Mouse (Mus musculus) stomach, postnatal 0 days (tissue): ENCODE measurements around the gene Rraga. TPM values are rescaled to one million over a fixed set of nuclear protein-coding genes. Genes with fewer than 3 reads are reported as not detected.
A peak's percentile ranks its signal among the peaks of the same experiment; 100 is the strongest.

ENCODE experiments used
- ATAC-seq: fragments of 200-750 bp; cut with Nextera tagmentation; 2 replicates; pipeline ENCODE4 v1.8.0; 2017; ENCODE audit not compliant: low FRiP score, low TSS enrichment
- DNase-seq: peaks from one replicate; pipeline ENCODE4 v3.0.0-alpha.2; 2016; ENCODE audit warnings: low spot score
- H3K27ac ChIP-seq: fragments of 300-500 bp; sonication (generic); replicated peaks from 2 replicates; pipeline ENCODE4 v1.5.1; 2014; ENCODE audit warnings: mild to moderate bottlenecking, control low read depth
- H3K27me3 ChIP-seq: fragments of 300-500 bp; sonication (generic); 2 replicates; pipeline ENCODE4 v1.6.1; 2014; ENCODE audit warnings: low read length; ENCODE audit not compliant: control insufficient read depth, insufficient read depth
- H3K36me3 ChIP-seq: fragments of 300-500 bp; sonication (generic); 2 replicates; pipeline ENCODE4 v1.6.1; 2014; ENCODE audit warnings: low read length, mixed read lengths; ENCODE audit not compliant: control insufficient read depth, insufficient read depth
- H3K4me1 ChIP-seq: fragments of 300-500 bp; sonication (generic); replicated peaks from 2 replicates; pipeline ENCODE4 v1.6.1; 2014; ENCODE audit warnings: antibody characterized with exemption; ENCODE audit not compliant: control insufficient read depth, insufficient read depth
- H3K4me2 ChIP-seq: fragments of 300-500 bp; sonication (generic); replicated peaks from 2 replicates; pipeline ENCODE4 v1.6.1; 2014; ENCODE audit warnings: low read depth, mild to moderate bottlenecking, control low read depth, moderate library complexity
- H3K4me3 ChIP-seq: fragments of 300-500 bp; sonication (generic); 2 replicates; pipeline ENCODE4 v1.5.1; 2014; ENCODE audit warnings: low read depth, low read length, control low read depth
- H3K9ac ChIP-seq: fragments of 300-500 bp; sonication (generic); 2 replicates; pipeline ENCODE4 v1.6.1; 2014; ENCODE audit warnings: mild to moderate bottlenecking, low read length, control low read depth, mixed read lengths
- H3K9me3 ChIP-seq: fragments of 300-500 bp; sonication (generic); 2 replicates; pipeline ENCODE4 v1.6.1; 2016; ENCODE audit warnings: low read length; ENCODE audit not compliant: control insufficient read depth
- CTCF ChIP-seq: IDR thresholded peaks from 2 replicates; pipeline ENCODE4 v1.5.1; 2016; ENCODE audit warnings: antibody characterized with exemption, low read depth, mild to moderate bottlenecking, moderate library complexity
- EP300 ChIP-seq: optimal IDR thresholded peaks from 2 replicates; pipeline ENCODE3; 2016; ENCODE audit warnings: antibody characterized with exemption
- WGBS: fragments of 180-500 bp; shearing (Covaris S2); extraction: QIAGEN DNeasy Blood & Tissue Kit; methylation state at CpG from one replicate; pipeline ENCODE4 v1.1.7; 2014; 5-methylcytosine and 5-hydroxymethylcytosine counted together
- polyA plus RNA-seq: library from polyadenylated mRNA; unstranded; fragments of >200 nt; fragmentation: Nextera tagmentation; extraction: Ambion mirVana; gene quantifications from 2 replicates; pipeline ENCODE4 v1.2.1, GENCODE M21; 2015

The Rraga gene
- polyA plus RNA-seq, result 49.3 and 63.3 TPM in 2 replicates

- peak within 1 kb of the TSS; percentile 98 for H3K27ac ChIP-seq
- peak; percentile 99 for ATAC-seq
- peak within 1 kb of the TSS; percentile 98 for H3K9ac ChIP-seq
- no peaks in the 10 kb centered on the region for H3K27me3 ChIP-seq
- peak; percentile 96 for DNase-seq
- no peaks in the 10 kb centered on the region for H3K36me3 ChIP-seq
- H3K9me3 ChIP-seq, result no peaks in the 10 kb centered on the region
- TF ChIP-seq EP300 (peak; percentile 100), CTCF (peak; percentile 86)
- WGBS, result under 1% methylated on average over 53 of the region's 53 CpGs
- H3K4me2 ChIP-seq, result peak within 1 kb of the TSS; percentile 81
- peak within 1 kb of the TSS; percentile 89 for H3K4me3 ChIP-seq
- H3K4me1 ChIP-seq, result peaks cover 3% of the 10 kb centered on the region; the same call in 1 of the 2 replicates
These were observed at the start of gene Rraga for GRCm38 (mm10) chr4:86575283-86575983. TSS of gene Rraga (plus strand) at chr4:86575668.

- no peak for ATAC-seq
- 47% methylated on average over 11 of the region's 11 CpGs for whole genome bisulfite sequencing
- TF ChIP-seq EP300, result no peak
- no peak for TF ChIP-seq CTCF
- H3K27ac ChIP-seq, result no peak overlapping the region
- no peak for DNase-seq
- H3K36me3 ChIP-seq, result no peaks in the 10 kb centered on the region
- H3K9ac ChIP-seq, result no peak overlapping the region
- no peaks in the 10 kb centered on the region for H3K4me1 ChIP-seq
- no peak overlapping the region for H3K4me3 ChIP-seq
- H3K4me2 ChIP-seq, result no peak overlapping the region
- no peaks in the 10 kb centered on the region for H3K27me3 ChIP-seq
- H3K9me3 ChIP-seq, result no peaks in the 10 kb centered on the region
These were observed 48.0 kb upstream of the Rraga start for GRCm38 (mm10) chr4:86527162-86528136.

DNA sequence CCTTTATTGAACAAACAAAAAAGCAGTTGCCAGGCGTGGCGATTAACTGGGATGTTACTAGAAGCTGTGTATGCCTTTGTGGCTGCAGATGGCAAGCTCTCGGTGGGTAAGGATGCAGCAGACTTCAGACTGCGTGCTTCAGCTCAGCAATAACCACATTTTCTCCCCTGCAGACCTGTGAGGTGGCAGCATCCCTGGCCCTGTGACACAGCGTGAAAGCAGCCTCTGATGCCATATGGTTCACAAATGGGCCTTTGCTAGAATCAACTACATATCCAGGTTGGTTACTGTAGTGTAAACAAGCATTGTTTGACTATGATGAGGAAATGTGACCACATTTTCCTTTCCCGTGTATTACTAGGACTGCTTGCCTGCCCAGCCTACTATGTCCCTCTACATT, 46.3 kb upstream of the Rraga start:
- no peak for ATAC-seq
- WGBS, result 66% methylated on average over 6 of the region's 6 CpGs

DNA sequence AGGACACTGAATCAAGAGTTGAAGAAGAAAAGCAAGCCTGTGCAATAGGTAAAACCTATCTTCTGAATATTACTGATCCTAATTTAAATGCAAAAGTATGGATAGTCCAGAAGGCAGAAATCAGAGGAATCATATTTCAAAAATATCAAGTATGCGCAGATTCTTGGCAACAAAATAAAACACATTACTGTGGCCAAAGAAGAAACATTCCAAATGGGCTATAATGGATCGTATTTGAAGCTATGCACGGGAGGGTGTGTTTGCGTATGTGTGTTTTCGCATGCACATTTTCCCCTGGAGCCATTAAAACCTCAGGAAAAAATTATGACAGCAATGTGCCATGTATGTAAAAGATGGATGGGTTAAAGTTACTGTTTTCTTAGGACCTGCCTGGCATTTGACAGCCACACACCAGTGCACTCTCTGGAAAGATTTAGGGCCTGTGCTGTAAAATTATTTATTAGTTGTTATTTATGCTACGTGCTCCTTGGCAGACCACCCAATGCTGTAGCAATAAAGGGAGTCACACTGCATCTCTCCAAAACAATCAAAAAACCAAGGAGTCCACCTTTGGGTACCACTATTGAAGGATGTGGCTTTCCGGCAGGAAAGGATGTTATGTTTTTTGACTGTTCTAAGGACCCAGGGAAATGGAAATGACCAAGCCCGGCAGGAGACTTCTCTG, 41.9 kb upstream of the Rraga start:
- no peak overlapping the region for H3K4me2 ChIP-seq
- H3K4me1 ChIP-seq, result no peaks in the 10 kb centered on the region
- H3K36me3 ChIP-seq, result no peaks in the 10 kb centered on the region
- DNase-seq (no peak), ATAC-seq (no peak)
- H3K27me3 ChIP-seq, result no peaks in the 10 kb centered on the region
- WGBS, result 68% methylated on average over 8 of the region's 8 CpGs
- TF ChIP-seq EP300 (no peak), CTCF (no peak)
- H3K27ac ChIP-seq, result no peak overlapping the region
- no peak overlapping the region for H3K9ac ChIP-seq
- no peak overlapping the region for H3K4me3 ChIP-seq
- no peaks in the 10 kb centered on the region for H3K9me3 ChIP-seq

More for the DNA sequence above, 46.3 kb upstream of the Rraga start:
- Histone ChIP-seq H3K9ac (no peak overlapping the region), H3K4me1 (no peaks in the 10 kb centered on the region), H3K4me3 (no peak overlapping the region), H3K27ac (no peak overlapping the region), H3K9me3 (no peaks in the 10 kb centered on the region), H3K27me3 (no peaks in the 10 kb centered on the region), H3K36me3 (no peaks in the 10 kb centered on the region), H3K4me2 (no peak overlapping the region)
- DNase-seq, result no peak
- TF ChIP-seq EP300 (no peak), CTCF (no peak)

- Histone ChIP-seq H3K9me3 (no peaks in the 10 kb centered on the region), H3K27ac (no peak overlapping the region), H3K36me3 (no peaks in the 10 kb centered on the region), H3K4me2 (no peak overlapping the region), H3K9ac (no peak overlapping the region), H3K27me3 (no peaks in the 10 kb centered on the region), H3K4me1 (no peaks in the 10 kb centered on the region), H3K4me3 (no peak overlapping the region)
- TF ChIP-seq CTCF, result no peak
- no peak for TF ChIP-seq EP300
- WGBS, result 46% methylated on average over 5 of the region's 5 CpGs
- no peak for DNase-seq
- ATAC-seq, result no peak
These were observed 41.4 kb upstream of the Rraga start for GRCm38 (mm10) chr4:86534091-86534481.
